Mouse (Mus musculus): ENCODE results near the gene Nox4. TPM values are rescaled to one million over a fixed set of nuclear protein-coding genes. Genes with fewer than 3 reads are reported as not detected.

Nox4 gene
- not detected for total RNA-seq (2023)

GRCm38 (mm10) chr7:87245856-87246579 lies at the start of gene Nox4:
Gene Nox4, plus strand, starts transcription at chr7:87246096.

Other genes with a start within 250 kb of the Nox4 start
- gene Vmn2r79, start 250.0 kb upstream of the Nox4 start, total RNA-seq (2023), result under 1 TPM; 0.06 to 0.15 TPM
- not detected for gene Tyr, start 247.4 kb downstream of the Nox4 start, total RNA-seq (2023)